Mouse (Mus musculus) spleen, adult 2 months (tissue): Measurements from ENCODE around the gene Atg13. TPM values are rescaled to one million over a fixed set of nuclear protein-coding genes. Genes with fewer than 3 reads are reported as not detected.
"Not testable (repeated sequence)": the region's sequence is repeated elsewhere in the genome, so short reads cannot be mapped to it uniquely, and the experiment has no call there.

Experiments used
- DNase-seq, 2 experiments: peaks; one replicate each; pipeline versions ENCODE4 v3.0.0 to v3.0.0-alpha.2; 2012 to 2021; ENCODE audit warnings: low spot score in 2 of 2, low read depth in 1 of 2
- H3K27ac ChIP-seq: fragments of 200-500 bp; 2 replicates; pipeline ENCODE4 v1.5.1; 2012; ENCODE audit warnings: low read length, inconsistent platforms; ENCODE audit not compliant: insufficient read depth
- H3K27me3 ChIP-seq: fragments of 200-500 bp; 2 replicates; pipeline ENCODE4 v1.6.1; 2012; ENCODE audit warnings: mild to moderate bottlenecking, moderate library complexity, low read length, inconsistent platforms; ENCODE audit not compliant: control insufficient read depth, insufficient read depth
- H3K36me3 ChIP-seq: fragments of 200-500 bp; 2 replicates; pipeline ENCODE4 v1.6.1; 2012; ENCODE audit warnings: mild to moderate bottlenecking, low read length, inconsistent platforms; ENCODE audit not compliant: control insufficient read depth, insufficient read depth
- H3K4me1 ChIP-seq: fragments of 200-500 bp; 2 replicates; pipeline ENCODE4 v1.6.1; 2011; ENCODE audit warnings: inconsistent platforms; ENCODE audit not compliant: control insufficient read depth, insufficient read depth, insufficient read length
- H3K4me3 ChIP-seq: fragments of 200-500 bp; 2 replicates; pipeline ENCODE4 v1.5.1; 2011; ENCODE audit warnings: mild to moderate bottlenecking, inconsistent platforms; ENCODE audit not compliant: insufficient read depth, insufficient read length; ENCODE audit errors: extremely low read depth
- CTCF ChIP-seq: fragments of 200-500 bp; IDR thresholded peaks from 2 replicates; pipeline ENCODE4 v1.5.1; 2011; ENCODE audit warnings: mild to moderate bottlenecking, inconsistent platforms; ENCODE audit not compliant: insufficient read depth, insufficient read length, insufficient replicate concordance; ENCODE audit errors: extremely low read depth
- POLR2A ChIP-seq: fragments of 200-500 bp; IDR thresholded peaks from 2 replicates; pipeline ENCODE4 v1.6.1; 2011; ENCODE audit warnings: low read depth, low read length, inconsistent platforms
- WGBS: fragments of 180-500 bp; shearing (Covaris S2); methylation state at CpG from one replicate; pipeline ENCODE4 v1.1.7; 2018; 5-methylcytosine and 5-hydroxymethylcytosine counted together
- polyA plus RNA-seq: library from polyadenylated mRNA; depleted of rRNA; stranded (reverse); fragments of >200 nt; gene quantifications from 2 replicates; pipeline ENCODE4 v1.2.3, GENCODE M21; 2012

The Atg13 gene
- polyA plus RNA-seq, 1 experiment: 16.7 TPM

GRCm38 (mm10) chr2:91729571-91729970, 19.2 kb upstream of the Atg13 start:
- no peak for DNase-seq
- Histone ChIP-seq H3K27ac (no peak overlapping the region), H3K4me1 (no peaks in the 10 kb centered on the region), H3K4me3 (no peak overlapping the region), H3K27me3 (no peaks in the 10 kb centered on the region; the same call in 1 of the 2 replicates), H3K36me3 (no peaks in the 10 kb centered on the region)
- 23% methylated on average over 4 of the region's 4 CpGs for whole genome bisulfite sequencing
- TF ChIP-seq CTCF: no peak
- TF ChIP-seq POLR2A: no peak

- no peaks in the 10 kb centered on the region for H3K36me3 ChIP-seq
- TF ChIP-seq POLR2A (no peak), CTCF (no peak)
- WGBS: 73% methylated on average over 3 of the region's 3 CpGs
- H3K27me3 ChIP-seq: no peaks in the 10 kb centered on the region; the same call in 1 of the 2 replicates
- H3K4me3 ChIP-seq: no peak overlapping the region
- DNase-seq: no peak
- no peaks in the 10 kb centered on the region for H3K4me1 ChIP-seq
- H3K27ac ChIP-seq: no peak overlapping the region
These were observed 16.6 kb upstream of the Atg13 start for GRCm38 (mm10) chr2:91727011-91727410.

- H3K4me3 ChIP-seq, H3K36me3 ChIP-seq, H3K4me1 ChIP-seq, DNase-seq, H3K27me3 ChIP-seq: not testable (repeated sequence)
- H3K27ac ChIP-seq: peak overlapping the region; percentile 38; the same call in 1 of the 2 replicates
- WGBS: 12% methylated on average over 4 of the region's 4 CpGs
These were observed 15.1 kb upstream of the Atg13 start for GRCm38 (mm10) chr2:91725476-91725875.

GRCm38 (mm10) chr2:91724716-91725115, 14.3 kb upstream of the Atg13 start:
- H3K36me3 ChIP-seq: no peaks in the 10 kb centered on the region
- TF ChIP-seq POLR2A (no peak), CTCF (no peak)
- no peaks in the 10 kb centered on the region for H3K4me1 ChIP-seq
- no peak for DNase-seq
- no peak overlapping the region for H3K4me3 ChIP-seq
- no peak overlapping the region for H3K27ac ChIP-seq
- WGBS: 57% methylated on average over 2 of the region's 2 CpGs
- no peaks in the 10 kb centered on the region for H3K27me3 ChIP-seq

- TF ChIP-seq POLR2A (no peak), CTCF (no peak)
These were observed 13.6 kb upstream of the Atg13 start for GRCm38 (mm10) chr2:91723951-91724350.

GRCm38 (mm10) chr2:91723382-91723781, 13.0 kb upstream of the Atg13 start:
- Histone ChIP-seq H3K27ac (no peak overlapping the region), H3K36me3 (no peaks in the 10 kb centered on the region), H3K4me1 (no peaks in the 10 kb centered on the region), H3K4me3 (no peak overlapping the region), H3K27me3 (no peaks in the 10 kb centered on the region)
- DNase-seq: no peak
- 86% methylated on average over 4 of the region's 4 CpGs for WGBS
- no peak for TF ChIP-seq POLR2A
- TF ChIP-seq CTCF: no peak

More at GRCm38 (mm10) chr2:91723951-91724350, 13.6 kb upstream of the Atg13 start:
- H3K36me3 ChIP-seq: no peaks in the 10 kb centered on the region
- no peak overlapping the region for H3K27ac ChIP-seq
- no peak overlapping the region for H3K4me3 ChIP-seq
- H3K27me3 ChIP-seq: no peaks in the 10 kb centered on the region
- DNase-seq: no peak
- H3K4me1 ChIP-seq: no peaks in the 10 kb centered on the region

- no peaks in the 10 kb centered on the region for H3K27me3 ChIP-seq
- no peak for DNase-seq
- H3K27ac ChIP-seq: no peak overlapping the region
- H3K36me3 ChIP-seq: no peaks in the 10 kb centered on the region
- H3K4me3 ChIP-seq: no peak overlapping the region
- no peak for TF ChIP-seq CTCF
- no peak for TF ChIP-seq POLR2A
- H3K4me1 ChIP-seq: no peaks in the 10 kb centered on the region
- 86% methylated on average over 6 of the region's 6 CpGs for WGBS
These were observed 7.9 kb upstream of the Atg13 start for GRCm38 (mm10) chr2:91718276-91718675.
